Mouse (Mus musculus): ENCODE results near the gene Sdk1. TPM values are rescaled to one million over a fixed set of nuclear protein-coding genes. Genes with fewer than 3 reads are reported as not detected.

Gene Sdk1
- total RNA-seq, 2 experiments from 2014 or later = not detected

GRCm38 (mm10) chr5:141413013-141413412 is 171.7 kb downstream of the Sdk1 start:
- no peak for ATAC-seq (replicated peaks; ENCODE audit: low FRiP score, poor library complexity, severe bottlenecking)

DNA sequence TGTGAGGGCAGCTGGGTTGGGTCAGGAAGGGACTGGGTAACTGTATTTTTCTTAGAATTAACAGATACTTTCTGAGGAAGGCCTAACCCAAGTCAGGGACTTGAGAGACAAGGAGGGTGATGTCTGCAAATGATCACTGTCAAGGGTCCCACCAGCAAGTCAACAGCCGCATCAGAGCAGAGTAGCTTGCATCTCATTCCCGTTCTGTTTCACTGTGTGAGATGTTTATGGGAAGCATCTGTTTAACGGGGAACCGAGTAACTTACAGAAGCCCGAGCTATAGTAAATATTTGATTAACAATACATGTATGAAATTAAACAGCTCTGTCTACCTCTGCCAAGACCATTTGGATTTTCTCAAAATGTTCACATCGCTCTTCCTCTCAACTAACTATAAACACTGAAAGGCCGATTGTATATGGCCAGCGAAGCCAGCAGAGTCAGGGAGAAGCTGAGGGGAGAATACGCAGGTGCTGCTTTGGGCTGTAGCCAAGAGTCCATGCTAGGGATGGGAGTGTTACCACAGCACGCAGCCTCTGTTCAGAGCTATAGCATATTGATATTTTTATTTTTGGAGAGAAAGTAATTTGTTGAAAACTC is 174.5 kb downstream of the Sdk1 start:
- no peak for ATAC-seq (replicated peaks; ENCODE audit: low FRiP score, poor library complexity, severe bottlenecking)

DNA sequence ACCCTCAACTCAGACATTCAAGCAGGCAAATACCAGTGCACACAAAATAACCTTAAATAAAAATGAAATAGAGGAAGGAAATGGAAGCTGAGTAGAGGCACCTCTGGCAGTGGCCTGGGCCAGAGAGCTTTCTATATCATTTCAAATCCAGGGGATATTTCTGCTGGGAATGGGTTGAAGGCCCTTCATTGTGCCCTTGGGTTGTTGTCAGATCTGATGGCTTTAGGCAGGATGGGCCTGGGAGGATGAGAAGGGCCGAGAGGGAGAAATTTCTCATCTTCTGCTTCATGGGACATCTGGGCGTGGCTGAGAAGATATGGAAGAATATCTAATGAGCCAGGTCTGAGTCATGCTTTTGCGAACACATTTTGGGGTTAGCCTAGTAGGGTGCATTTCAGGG is 186.8 kb downstream of the Sdk1 start:
- no peak for ATAC-seq (replicated peaks; ENCODE audit: low FRiP score, poor library complexity, severe bottlenecking)

GRCm38 (mm10) chr5:141433286-141433685 is 192.0 kb downstream of the Sdk1 start:
- no peak for ATAC-seq (replicated peaks; ENCODE audit: low FRiP score, poor library complexity, severe bottlenecking)

- ATAC-seq (replicated peaks; ENCODE audit: low FRiP score, poor library complexity, severe bottlenecking) = no peak
Measured at GRCm38 (mm10) chr5:141447247-141447646, 206.0 kb downstream of the Sdk1 start.

DNA sequence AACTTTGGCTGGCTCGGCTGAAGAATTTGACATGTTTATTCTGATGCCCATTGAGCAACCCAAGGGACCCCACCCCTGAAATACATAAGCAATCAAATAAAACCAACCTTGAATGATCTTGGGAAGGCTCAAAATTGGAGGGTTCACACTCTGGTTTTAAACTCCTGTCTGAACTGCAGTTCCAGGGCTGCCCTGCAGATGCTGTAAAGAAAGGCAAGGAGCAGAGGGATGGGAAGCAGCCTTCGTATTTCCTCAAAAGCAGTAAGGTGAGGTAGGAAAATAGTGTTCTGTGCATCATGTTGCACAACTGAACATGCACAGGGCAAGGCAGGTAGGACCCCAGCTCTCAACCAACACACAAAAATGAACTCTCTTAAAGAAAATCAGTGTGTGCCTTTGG is 222.1 kb downstream of the Sdk1 start:
- ATAC-seq (replicated peaks; ENCODE audit: low FRiP score, poor library complexity, severe bottlenecking) = no peak

- no peak for ATAC-seq (replicated peaks; ENCODE audit: low FRiP score, poor library complexity, severe bottlenecking)
Measured at GRCm38 (mm10) chr5:141468821-141469220, 227.5 kb downstream of the Sdk1 start.

- no peak for ATAC-seq (replicated peaks; ENCODE audit: low FRiP score, poor library complexity, severe bottlenecking)
Measured at GRCm38 (mm10) chr5:141505281-141505680, 264.0 kb downstream of the Sdk1 start.

GRCm38 (mm10) chr5:141506344-141506743 is 265.1 kb downstream of the Sdk1 start:
- ATAC-seq (replicated peaks; ENCODE audit: low FRiP score, poor library complexity, severe bottlenecking) = no peak

- no peak for ATAC-seq (replicated peaks; ENCODE audit: low FRiP score, poor library complexity, severe bottlenecking)
Measured at GRCm38 (mm10) chr5:141524801-141525715, 283.8 kb downstream of the Sdk1 start.

GRCm38 (mm10) chr5:141540193-141540592 is 298.9 kb downstream of the Sdk1 start:
- no peak for ATAC-seq (replicated peaks; ENCODE audit: low FRiP score, poor library complexity, severe bottlenecking)

GRCm38 (mm10) chr5:141542890-141543666 is 301.8 kb downstream of the Sdk1 start:
- ATAC-seq (replicated peaks; ENCODE audit: low FRiP score, poor library complexity, severe bottlenecking) = no peak

DNA sequence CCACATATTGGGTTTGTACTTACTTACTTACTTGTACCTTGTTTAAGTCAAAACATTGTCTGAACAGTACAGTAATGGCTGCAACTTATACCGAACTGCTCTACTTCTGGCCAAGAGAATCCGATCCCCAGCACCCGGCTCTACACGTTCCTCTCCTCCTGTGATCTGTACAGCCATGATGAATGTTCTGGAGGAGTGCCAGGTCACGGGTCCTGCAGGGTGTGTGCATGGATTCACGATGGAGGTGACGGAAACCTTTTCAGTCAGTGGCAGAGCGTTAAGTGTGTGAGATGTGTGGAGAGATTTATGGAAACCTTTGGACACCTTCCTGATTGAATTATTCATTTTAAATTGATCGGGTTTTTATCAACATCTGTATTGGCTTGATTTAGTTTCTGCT is 312.2 kb downstream of the Sdk1 start:
- ATAC-seq (replicated peaks; ENCODE audit: low FRiP score, poor library complexity, severe bottlenecking) = no peak

DNA sequence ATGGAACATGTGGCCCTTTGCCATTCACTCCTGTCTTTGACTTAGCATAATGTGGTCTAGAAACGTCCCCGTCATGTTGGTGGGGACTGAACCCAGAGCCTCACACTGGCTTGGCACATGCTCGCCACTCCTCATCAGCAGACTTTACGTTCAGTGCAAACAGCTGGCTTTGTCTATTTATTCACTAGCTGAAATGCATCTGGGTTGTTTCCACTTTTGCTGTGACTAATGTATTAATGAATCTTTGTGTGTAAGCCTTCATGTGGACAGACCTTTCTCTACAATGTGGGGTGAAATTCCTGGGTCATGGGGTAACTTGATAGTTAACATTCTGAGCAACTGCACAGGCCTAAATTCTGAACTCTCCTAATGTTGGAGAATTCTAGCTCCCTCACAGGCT is 317.4 kb downstream of the Sdk1 start:
- no peak for ATAC-seq (replicated peaks; ENCODE audit: low FRiP score, poor library complexity, severe bottlenecking)

- ATAC-seq (replicated peaks; ENCODE audit: low FRiP score, poor library complexity, severe bottlenecking) = no peak
Measured at GRCm38 (mm10) chr5:141560325-141560724, 319.0 kb downstream of the Sdk1 start.

DNA sequence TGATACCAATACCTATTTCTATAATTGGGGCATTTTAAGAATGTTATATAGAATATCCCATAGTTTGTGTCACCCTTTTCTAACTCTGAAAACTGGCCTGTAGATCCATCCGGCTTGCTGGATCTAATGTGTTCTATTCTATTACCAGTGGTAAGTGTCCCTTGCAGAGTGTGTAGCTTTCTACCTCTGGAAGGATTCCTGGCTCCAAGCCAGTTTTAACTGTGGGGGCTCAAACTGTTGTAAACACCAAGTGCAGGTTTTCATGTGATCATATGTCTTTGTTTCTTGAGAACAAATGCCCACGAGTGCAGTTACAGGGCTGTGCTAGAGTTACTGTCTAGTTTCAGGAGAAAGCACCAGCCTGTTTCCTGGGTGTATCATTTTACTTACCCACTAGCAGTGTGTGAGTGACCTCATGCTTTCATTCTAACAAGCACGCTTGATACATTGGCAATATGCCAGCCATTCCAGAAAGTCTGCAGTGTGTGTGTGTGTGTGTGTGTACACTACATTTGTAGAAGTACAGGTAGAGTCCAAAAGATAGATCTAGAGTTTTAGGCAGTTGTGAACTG is 320.8 kb downstream of the Sdk1 start:
- ATAC-seq (replicated peaks; ENCODE audit: low FRiP score, poor library complexity, severe bottlenecking) = no peak

GRCm38 (mm10) chr5:141564197-141564596 is 322.9 kb downstream of the Sdk1 start:
- no peak for ATAC-seq (replicated peaks; ENCODE audit: low FRiP score, poor library complexity, severe bottlenecking)

DNA sequence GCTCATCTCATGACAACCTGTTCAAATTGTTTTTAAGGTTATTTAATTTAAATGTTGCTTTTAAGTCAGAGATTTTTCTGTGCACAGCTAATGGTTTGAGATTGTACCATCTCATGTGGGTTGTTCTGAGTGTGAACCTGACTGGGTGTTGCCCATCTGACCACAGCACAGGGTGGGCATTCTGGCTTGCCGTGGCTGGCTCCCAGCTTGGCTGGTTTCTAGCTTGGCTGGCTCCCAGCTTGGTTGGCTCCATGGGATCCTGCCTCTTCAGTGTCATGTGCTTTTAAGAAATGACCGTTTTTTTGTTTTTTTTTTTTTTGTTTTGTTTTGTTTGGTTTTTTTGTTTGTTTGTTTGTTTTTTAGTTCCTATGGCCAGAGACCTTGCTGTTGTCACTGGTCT is 326.8 kb downstream of the Sdk1 start:
- no peak for ATAC-seq (replicated peaks; ENCODE audit: low FRiP score, poor library complexity, severe bottlenecking)

GRCm38 (mm10) chr5:141570442-141570841 is 329.2 kb downstream of the Sdk1 start:
- no peak for ATAC-seq (replicated peaks; ENCODE audit: low FRiP score, poor library complexity, severe bottlenecking)

DNA sequence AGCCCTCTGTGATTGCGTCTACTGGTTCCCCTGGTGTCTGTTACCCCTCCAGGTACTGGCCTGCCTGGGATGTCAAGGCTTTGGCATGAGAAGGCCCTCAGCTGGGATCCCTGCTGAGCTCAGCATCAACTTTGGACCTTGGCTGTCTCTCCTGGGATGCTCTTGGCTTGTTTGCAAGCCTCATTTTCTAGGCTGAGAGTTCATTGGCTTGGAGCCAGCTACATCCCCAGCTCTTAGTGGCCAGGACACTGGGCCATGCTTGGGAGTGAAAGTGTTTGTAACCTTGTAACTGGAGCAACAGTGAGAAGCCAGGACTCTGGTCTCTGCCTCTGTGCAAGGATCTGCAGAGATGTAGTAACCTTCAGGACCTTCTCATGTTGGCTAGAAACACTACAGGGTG is 333.0 kb downstream of the Sdk1 start:
- no peak for ATAC-seq (replicated peaks; ENCODE audit: low FRiP score, poor library complexity, severe bottlenecking)
